Mouse (Mus musculus): Measurements from ENCODE around the gene Col23a1. TPM values are rescaled to one million over a fixed set of nuclear protein-coding genes. Genes with fewer than 3 reads are reported as not detected.
"Not testable (repeated sequence)": the region's sequence is repeated elsewhere in the genome, so short reads cannot be mapped to it uniquely, and the experiment has no call there.

Gene Col23a1
- total and polyA plus RNA-seq, 3 experiments, result 1.1 to 1.7 (median 1.3) TPM

- Histone ChIP-seq H3K4me1 (ENCODE audit: control insufficient read depth, insufficient read depth, low read length) (no peaks in the 10 kb centered on the region; the same call in 1 of the 2 replicates), H3K79me2 (replicated peaks; ENCODE audit: control insufficient read depth, insufficient read depth, low read length) (no peaks in the 10 kb centered on the region), H3K9ac (ENCODE audit: low read depth, low read length) (no peak overlapping the region), H3K27me3 (ENCODE audit: control insufficient read depth, insufficient read depth, low read length) (no peaks in the 10 kb centered on the region), H3K36me3 (ENCODE audit: control insufficient read depth, insufficient read depth, low read length) (peaks cover 8% of the 10 kb centered on the region), H3K27ac (no peak overlapping the region), H3K4me3 (no peak overlapping the region)
- intact Hi-C loops (cut with DNase I), result loop anchor here (10.0 kb wide), 1 partner anchor 395 kb away; the partner anchor contains the start of genes Cdkl3 and Ube2b
- WGBS, result 72% methylated on average over 3 of the region's 3 CpGs
- TF ChIP-seq EP300 (IDR thresholded peaks at IDR 0.05; ENCODE audit: insufficient read depth, low read depth, low read length) (no peak), CTCF (IDR thresholded peaks at IDR 0.05) (no peak), POLR2A (IDR thresholded peaks at IDR 0.05; ENCODE audit: insufficient read depth, low read depth, low read length) (no peak)
- DNase-seq, result no peak
These were observed 319.7 kb downstream of the Col23a1 start for GRCm38 (mm10) chr11:51609266-51609909.

DNA sequence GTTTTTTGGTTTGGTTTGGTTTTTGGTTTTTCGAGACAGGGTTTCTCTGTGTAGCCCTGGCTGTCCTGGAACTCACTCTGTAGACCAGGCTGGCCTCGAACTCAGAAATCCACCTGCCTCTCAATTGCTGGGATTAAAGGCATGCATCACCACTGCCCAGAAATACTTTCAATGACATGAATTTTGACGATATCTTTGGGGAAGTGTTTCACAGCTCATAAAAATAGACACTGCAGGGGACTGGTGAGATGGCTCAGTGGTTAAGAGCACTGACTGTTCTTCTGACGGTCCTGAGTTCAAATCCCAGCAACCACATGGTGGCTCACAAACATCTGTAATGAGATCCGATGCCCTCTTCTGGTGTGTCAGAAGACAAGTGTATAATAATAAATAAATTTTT, 320.2 kb downstream of the Col23a1 start:
- H3K36me3 ChIP-seq (ENCODE audit: control insufficient read depth, insufficient read depth, low read length); H3K27ac ChIP-seq; H3K4me3 ChIP-seq; H3K27me3 ChIP-seq (ENCODE audit: control insufficient read depth, insufficient read depth, low read length); H3K9ac ChIP-seq (ENCODE audit: low read depth, low read length); H3K4me1 ChIP-seq (ENCODE audit: control insufficient read depth, insufficient read depth, low read length); DNase-seq; H3K79me2 ChIP-seq (replicated peaks; ENCODE audit: control insufficient read depth, insufficient read depth, low read length): not testable (repeated sequence)
- 77% methylated on average over 5 of the region's 5 CpGs for WGBS
- intact Hi-C loops (cut with DNase I), result loop anchor here (10.0 kb wide), 1 partner anchor 395 kb away; the partner anchor contains the start of genes Cdkl3 and Ube2b

DNA sequence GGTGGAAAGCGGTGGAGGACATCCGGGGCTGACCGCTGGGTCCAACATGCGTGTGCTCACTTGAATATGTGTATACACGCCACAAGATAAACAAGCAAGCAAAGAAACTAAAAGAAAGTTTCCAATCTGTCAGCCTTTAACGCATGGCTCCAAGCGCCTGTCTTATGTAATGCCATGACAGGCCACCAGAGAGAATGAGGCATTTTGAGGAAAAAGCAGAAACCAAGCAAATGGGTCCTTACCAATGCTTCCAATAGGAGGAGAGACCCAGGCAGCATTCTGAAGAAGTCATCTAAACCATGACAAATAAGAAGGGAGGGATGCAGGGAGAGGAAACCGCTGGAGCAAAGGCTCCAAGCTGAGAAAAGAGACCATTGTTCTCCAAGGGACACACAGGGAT, 324.5 kb downstream of the Col23a1 start:
- no peak overlapping the region for H3K27ac ChIP-seq
- H3K79me2 ChIP-seq (replicated peaks; ENCODE audit: control insufficient read depth, insufficient read depth, low read length), result no peaks in the 10 kb centered on the region
- no peaks in the 10 kb centered on the region for H3K36me3 ChIP-seq (ENCODE audit: control insufficient read depth, insufficient read depth, low read length)
- TF ChIP-seq EP300 (IDR thresholded peaks at IDR 0.05; ENCODE audit: insufficient read depth, low read depth, low read length) (no peak), CTCF (IDR thresholded peaks at IDR 0.05) (no peak), POLR2A (IDR thresholded peaks at IDR 0.05; ENCODE audit: insufficient read depth, low read depth, low read length) (no peak)
- 75% methylated on average over 8 of the region's 8 CpGs for WGBS
- H3K27me3 ChIP-seq (ENCODE audit: control insufficient read depth, insufficient read depth, low read length), result no peaks in the 10 kb centered on the region
- H3K4me3 ChIP-seq, result no peak overlapping the region
- intact Hi-C loops (cut with DNase I), result no loop called here
- peaks cover 4% of the 10 kb centered on the region for H3K4me1 ChIP-seq (ENCODE audit: control insufficient read depth, insufficient read depth, low read length)
- no peak overlapping the region for H3K9ac ChIP-seq (ENCODE audit: low read depth, low read length)
- no peak for DNase-seq

- DNase-seq, result no peak
- no peak for TF ChIP-seq POLR2A (IDR thresholded peaks at IDR 0.05; ENCODE audit: insufficient read depth, low read depth, low read length)
- TF ChIP-seq EP300 (IDR thresholded peaks at IDR 0.05; ENCODE audit: insufficient read depth, low read depth, low read length), result no peak
- no peak for TF ChIP-seq CTCF (IDR thresholded peaks at IDR 0.05)
- intact Hi-C loops (cut with DNase I), result loop anchor here (5.0 kb wide), 1 partner anchor 142 kb away; no protein-coding TSS in a partner anchor
These were observed 325.4 kb downstream of the Col23a1 start for GRCm38 (mm10) chr11:51615129-51615528.

DNA sequence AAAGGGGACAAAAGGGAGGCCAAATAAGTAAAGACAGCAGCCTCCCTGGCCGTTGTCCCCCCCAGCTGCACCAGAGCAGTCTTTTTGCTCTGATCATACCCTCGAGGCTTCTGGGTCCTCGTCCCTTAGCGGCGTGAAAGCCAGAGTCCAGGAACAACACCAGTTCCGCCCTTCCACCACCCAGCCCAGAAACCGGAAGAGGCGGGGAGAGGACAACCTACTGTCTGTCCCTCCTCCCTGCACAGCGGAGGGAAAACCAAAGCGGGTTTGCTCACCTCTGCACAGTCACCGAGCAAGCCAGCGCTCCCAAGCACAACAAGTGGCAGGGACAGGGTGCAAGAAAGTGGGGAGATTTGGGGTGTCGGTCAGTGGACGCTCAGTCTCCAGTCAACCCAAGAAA, 325.9 kb downstream of the Col23a1 start:
- Histone ChIP-seq H3K9ac (ENCODE audit: low read depth, low read length) (peak overlapping the region; percentile 79), H3K27me3 (ENCODE audit: control insufficient read depth, insufficient read depth, low read length) (no peaks in the 10 kb centered on the region), H3K27ac (peak overlapping the region; percentile 95), H3K4me1 (ENCODE audit: control insufficient read depth, insufficient read depth, low read length) (peaks cover 4% of the 10 kb centered on the region), H3K4me3 (peak overlapping the region; percentile 39), H3K79me2 (replicated peaks; ENCODE audit: control insufficient read depth, insufficient read depth, low read length) (no peaks in the 10 kb centered on the region), H3K36me3 (ENCODE audit: control insufficient read depth, insufficient read depth, low read length) (no peaks in the 10 kb centered on the region)
- TF ChIP-seq CTCF (IDR thresholded peaks at IDR 0.05) (0 out of 2 replicates have a peak, but pooled peaks have one; percentile 1), POLR2A (IDR thresholded peaks at IDR 0.05; ENCODE audit: insufficient read depth, low read depth, low read length) (peak; percentile 98), EP300 (IDR thresholded peaks at IDR 0.05; ENCODE audit: insufficient read depth, low read depth, low read length) (0 out of 2 replicates have a peak, but pooled peaks have one; percentile 58)
- WGBS, result under 1% methylated on average over 14 of the region's 14 CpGs
- intact Hi-C loops (cut with DNase I), result loop anchor here (5.0 kb wide), 1 partner anchor 142 kb away; no protein-coding TSS in a partner anchor
- DNase-seq, result peak; percentile 81 to 84

More at GRCm38 (mm10) chr11:51615129-51615528, 325.4 kb downstream of the Col23a1 start:
- WGBS, result 20% methylated on average over 7 of the region's 7 CpGs
- no peaks in the 10 kb centered on the region for H3K27me3 ChIP-seq (ENCODE audit: control insufficient read depth, insufficient read depth, low read length)
- peaks cover 4% of the 10 kb centered on the region for H3K4me1 ChIP-seq (ENCODE audit: control insufficient read depth, insufficient read depth, low read length)
- H3K27ac ChIP-seq, result peak overlapping the region; percentile 95
- peak overlapping the region; percentile 79 for H3K9ac ChIP-seq (ENCODE audit: low read depth, low read length)
- no peaks in the 10 kb centered on the region for H3K36me3 ChIP-seq (ENCODE audit: control insufficient read depth, insufficient read depth, low read length)
- H3K79me2 ChIP-seq (replicated peaks; ENCODE audit: control insufficient read depth, insufficient read depth, low read length), result no peaks in the 10 kb centered on the region
- peak overlapping the region; percentile 39 for H3K4me3 ChIP-seq

GRCm38 (mm10) chr11:51616113-51616512, 326.4 kb downstream of the Col23a1 start:
- H3K36me3 ChIP-seq (ENCODE audit: control insufficient read depth, insufficient read depth, low read length); H3K27ac ChIP-seq; H3K27me3 ChIP-seq (ENCODE audit: control insufficient read depth, insufficient read depth, low read length); H3K4me1 ChIP-seq (ENCODE audit: control insufficient read depth, insufficient read depth, low read length); H3K4me3 ChIP-seq; DNase-seq; H3K79me2 ChIP-seq (replicated peaks; ENCODE audit: control insufficient read depth, insufficient read depth, low read length); H3K9ac ChIP-seq (ENCODE audit: low read depth, low read length): not testable (repeated sequence)
- intact Hi-C loops (cut with DNase I), result loop anchor here (5.0 kb wide), 1 partner anchor 141 kb away; no protein-coding TSS in a partner anchor
- 90% methylated on average over 7 of the region's 7 CpGs for WGBS

Measured in heart, adult 2 months (tissue).